Mouse (Mus musculus) hindbrain, embryonic 14.5 days (tissue): ENCODE measurements around the gene Ube2o. TPM values are rescaled to one million over a fixed set of nuclear protein-coding genes. Genes with fewer than 3 reads are reported as not detected.
"Not testable (repeated sequence)": the region's sequence is repeated elsewhere in the genome, so short reads cannot be mapped to it uniquely, and the experiment has no call there.

Experiments
- ATAC-seq: fragments of 200-750 bp; cut with Nextera tagmentation; 2 replicates; pipeline ENCODE4 v1.8.0; 2017; ENCODE audit warnings: moderate number of reproducible peaks, mild to moderate bottlenecking, moderate TSS enrichment, moderate library complexity; ENCODE audit not compliant: low FRiP score
- DNase-seq: peaks from one replicate; pipeline ENCODE4 v3.0.0-alpha.2; 2015; ENCODE audit warnings: low spot score
- H3K27ac ChIP-seq: fragments of 300-500 bp; sonication (generic); 2 replicates; pipeline ENCODE4 v1.5.1; 2014; ENCODE audit warnings: mild to moderate bottlenecking, moderate library complexity
- H3K27me3 ChIP-seq: fragments of 300-500 bp; sonication (generic); 2 replicates; pipeline ENCODE4 v1.6.1; 2014; ENCODE audit warnings: mild to moderate bottlenecking, low read length, mixed read lengths; ENCODE audit not compliant: control insufficient read depth, insufficient read depth
- H3K36me3 ChIP-seq: fragments of 300-500 bp; sonication (generic); replicated peaks from 2 replicates; pipeline ENCODE4 v1.6.1; 2014; ENCODE audit not compliant: control insufficient read depth, insufficient read depth
- H3K4me1 ChIP-seq: fragments of 300-500 bp; sonication (generic); replicated peaks from 2 replicates; pipeline ENCODE4 v1.6.1; 2014; ENCODE audit warnings: antibody characterized with exemption, low read length, mixed read lengths; ENCODE audit not compliant: control insufficient read depth, insufficient read depth
- H3K4me2 ChIP-seq: fragments of 300-500 bp; sonication (generic); replicated peaks from 2 replicates; pipeline ENCODE4 v1.6.1; 2014; ENCODE audit warnings: mild to moderate bottlenecking, moderate library complexity
- H3K4me3 ChIP-seq: fragments of 300-500 bp; sonication (generic); replicated peaks from 2 replicates; pipeline ENCODE4 v1.5.1; 2014; ENCODE audit warnings: mild to moderate bottlenecking, low read length
- H3K9ac ChIP-seq: fragments of 300-500 bp; sonication (generic); 2 replicates; pipeline ENCODE4 v1.6.1; 2014
- H3K9me3 ChIP-seq: fragments of 300-500 bp; sonication (generic); 2 replicates; pipeline ENCODE4 v1.6.1; 2016; ENCODE audit warnings: low read length; ENCODE audit not compliant: control insufficient read depth
- WGBS: fragments of 180-500 bp; shearing (Covaris S2); extraction: QIAGEN DNeasy Blood & Tissue Kit; methylation state at CpG from one replicate; pipeline ENCODE4 v1.1.7; 2014; 5-methylcytosine and 5-hydroxymethylcytosine counted together
- polyA plus RNA-seq: library from polyadenylated mRNA; unstranded; fragments of >200 nt; fragmentation: Nextera tagmentation; extraction: Ambion mirVana; gene quantifications from 2 replicates; pipeline ENCODE4 v1.2.1, GENCODE M21; 2014

Ube2o gene
- polyA plus RNA-seq, 1 experiment from 2014 or later: 28.5 TPM

GRCm38 (mm10) chr11:116616438-116617118 is 35.3 kb upstream of the Ube2o start:
- 80% methylated on average over 10 of the region's 10 CpGs for WGBS
- H3K9ac ChIP-seq: no peak overlapping the region
- no peak overlapping the region for H3K27ac ChIP-seq
- H3K27me3 ChIP-seq: no peaks in the 10 kb centered on the region
- peaks cover 21% of the 10 kb centered on the region for H3K4me1 ChIP-seq
- no peaks in the 10 kb centered on the region for H3K9me3 ChIP-seq
- H3K36me3 ChIP-seq: no peaks in the 10 kb centered on the region
- ATAC-seq: no peak
- DNase-seq: no peak
- no peak overlapping the region for H3K4me3 ChIP-seq
- H3K4me2 ChIP-seq: no peak overlapping the region

DNA sequence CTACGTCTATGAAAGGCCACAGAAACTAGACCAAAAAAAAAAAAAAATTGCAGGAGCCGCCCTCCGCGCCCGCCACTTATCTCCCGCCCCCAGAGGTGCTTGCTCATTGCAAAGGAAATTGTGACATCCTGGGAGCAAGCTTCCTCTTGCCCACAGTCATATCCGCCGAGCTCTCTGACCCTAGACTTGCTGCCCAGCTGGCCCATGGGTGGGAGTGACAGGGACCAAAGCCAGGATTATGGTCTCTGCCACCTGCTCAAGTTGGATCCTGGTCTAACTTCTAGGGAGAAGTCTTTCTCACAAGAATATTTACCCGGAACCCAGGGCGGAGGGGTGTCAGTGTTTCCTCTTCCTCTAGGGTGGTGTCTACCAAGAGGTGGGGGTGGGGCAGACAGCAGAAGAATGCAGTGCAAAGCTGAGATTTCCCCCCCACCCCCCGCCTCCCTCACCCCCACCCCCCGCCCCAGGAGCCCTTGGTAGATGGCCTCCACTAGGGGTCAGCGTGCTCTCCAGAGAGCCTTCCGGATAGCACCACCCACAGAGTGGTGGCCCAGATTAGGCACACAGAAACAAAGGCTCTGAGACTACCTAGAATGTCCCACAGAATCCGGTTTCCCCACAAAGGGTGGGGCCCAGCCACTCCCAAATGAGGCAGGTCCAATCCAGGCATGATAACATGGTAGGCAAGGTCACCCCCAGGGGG is 34.6 kb upstream of the Ube2o start:
- no peak for DNase-seq
- Histone ChIP-seq H3K27me3 (no peaks in the 10 kb centered on the region), H3K4me3 (no peak overlapping the region), H3K9ac (no peak overlapping the region), H3K27ac (no peak overlapping the region), H3K4me1 (peaks cover 15% of the 10 kb centered on the region), H3K36me3 (no peaks in the 10 kb centered on the region), H3K9me3 (no peaks in the 10 kb centered on the region), H3K4me2 (no peak overlapping the region)
- no peak for ATAC-seq
- WGBS: 64% methylated on average over 12 of the region's 15 CpGs

- no peaks in the 10 kb centered on the region for H3K36me3 ChIP-seq
- no peaks in the 10 kb centered on the region for H3K9me3 ChIP-seq
- 96% methylated on average over 6 of the region's 6 CpGs for WGBS
- ATAC-seq (no peak), DNase-seq (no peak)
- H3K4me2 ChIP-seq: no peak overlapping the region
- no peak overlapping the region for H3K4me3 ChIP-seq
- no peak overlapping the region for H3K9ac ChIP-seq
- H3K27ac ChIP-seq: no peak overlapping the region
- H3K4me1 ChIP-seq: no peaks in the 10 kb centered on the region
- H3K27me3 ChIP-seq: no peaks in the 10 kb centered on the region
These were observed 32.0 kb upstream of the Ube2o start for GRCm38 (mm10) chr11:116613234-116613633.

GRCm38 (mm10) chr11:116612554-116612953 is 31.3 kb upstream of the Ube2o start:
- Histone ChIP-seq H3K9me3 (no peaks in the 10 kb centered on the region), H3K27me3 (no peaks in the 10 kb centered on the region), H3K4me1 (no peaks in the 10 kb centered on the region), H3K4me2 (no peak overlapping the region), H3K9ac (no peak overlapping the region), H3K4me3 (no peak overlapping the region), H3K36me3 (no peaks in the 10 kb centered on the region), H3K27ac (no peak overlapping the region)
- ATAC-seq (no peak), DNase-seq (no peak)
- 93% methylated on average over 1 of the region's 1 CpGs for WGBS

DNA sequence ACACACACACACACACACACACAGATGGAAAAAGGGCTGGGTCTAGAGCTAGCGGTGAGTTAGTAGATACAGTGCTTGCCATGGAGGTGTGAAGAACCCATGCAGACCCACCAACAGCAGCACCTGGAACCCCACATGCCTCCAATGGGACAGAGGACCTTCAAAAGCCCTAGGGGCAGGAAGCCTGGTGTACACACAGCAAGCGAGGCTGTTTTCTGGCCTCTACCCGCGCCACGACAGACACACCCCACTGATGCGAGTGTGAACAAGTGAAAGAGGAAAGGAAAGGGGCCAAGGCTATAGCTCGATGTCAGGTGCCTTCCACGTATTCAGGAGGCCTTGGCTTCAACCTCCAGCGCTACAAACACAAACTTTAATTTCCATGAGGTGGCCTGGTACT is 30.6 kb upstream of the Ube2o start:
- Histone ChIP-seq H3K4me3 (no peak overlapping the region), H3K27me3 (no peaks in the 10 kb centered on the region), H3K4me1 (no peaks in the 10 kb centered on the region), H3K36me3 (no peaks in the 10 kb centered on the region), H3K4me2 (no peak overlapping the region), H3K27ac (no peak overlapping the region), H3K9me3 (no peaks in the 10 kb centered on the region), H3K9ac (no peak overlapping the region)
- WGBS: 89% methylated on average over 9 of the region's 9 CpGs
- DNase-seq (no peak), ATAC-seq (no peak)

- H3K4me3 ChIP-seq, DNase-seq, H3K4me1 ChIP-seq, H3K27me3 ChIP-seq, H3K9ac ChIP-seq, H3K9me3 ChIP-seq, H3K27ac ChIP-seq, H3K36me3 ChIP-seq, ATAC-seq, H3K4me2 ChIP-seq: not testable (repeated sequence)
- WGBS: 90% methylated on average over 9 of the region's 9 CpGs
These were observed 29.9 kb upstream of the Ube2o start for GRCm38 (mm10) chr11:116611168-116611567.

DNA sequence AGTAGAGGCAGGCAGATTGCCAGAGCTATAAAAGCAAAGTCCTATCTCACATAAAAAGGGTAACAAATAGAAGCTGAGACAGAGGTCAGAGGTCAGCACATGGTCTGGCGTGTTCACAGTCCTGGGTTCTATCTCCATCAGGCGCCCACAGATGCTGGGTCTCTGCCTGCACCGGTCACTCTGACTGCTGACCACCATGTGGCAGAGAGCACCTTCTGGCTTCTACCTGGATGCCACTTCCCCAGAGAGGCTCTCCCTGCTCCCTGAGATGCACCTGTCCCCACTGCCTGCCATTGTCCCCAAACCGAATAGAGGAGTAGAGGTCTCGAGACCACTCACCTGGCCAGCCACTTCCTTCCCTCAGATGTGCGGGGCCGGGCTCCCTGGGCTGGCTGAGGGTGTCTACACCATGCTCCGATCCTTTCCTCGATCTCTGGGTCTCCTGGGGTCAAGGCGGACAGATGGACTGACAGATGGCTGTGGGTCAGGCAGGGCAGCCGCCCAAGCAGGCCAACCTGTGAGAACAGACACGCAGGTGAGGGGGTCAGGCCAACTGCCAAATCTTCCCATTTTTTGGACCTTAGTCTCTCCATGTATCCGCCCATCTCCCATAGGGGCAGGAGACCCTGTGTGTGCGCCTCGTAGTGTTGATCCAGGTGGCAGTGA is 28.9 kb upstream of the Ube2o start:
- no peak for ATAC-seq
- 86% methylated on average over 15 of the region's 15 CpGs for WGBS

GRCm38 (mm10) chr11:116607717-116608116 is 26.5 kb upstream of the Ube2o start:
- WGBS: 96% methylated on average over 3 of the region's 3 CpGs
- H3K4me2 ChIP-seq: no peak overlapping the region
- H3K4me3 ChIP-seq: no peak overlapping the region
- H3K9ac ChIP-seq: no peak overlapping the region
- H3K27ac ChIP-seq: no peak overlapping the region
- no peaks in the 10 kb centered on the region for H3K27me3 ChIP-seq
- H3K9me3 ChIP-seq: no peaks in the 10 kb centered on the region
- no peaks in the 10 kb centered on the region for H3K4me1 ChIP-seq
- DNase-seq: no peak
- no peak for ATAC-seq
- H3K36me3 ChIP-seq: no peaks in the 10 kb centered on the region

More for the DNA sequence above, 28.9 kb upstream of the Ube2o start:
- Histone ChIP-seq H3K27me3 (no peaks in the 10 kb centered on the region), H3K9ac (no peak overlapping the region), H3K4me2 (no peak overlapping the region), H3K4me3 (no peak overlapping the region), H3K36me3 (no peaks in the 10 kb centered on the region), H3K9me3 (no peaks in the 10 kb centered on the region), H3K27ac (no peak overlapping the region), H3K4me1 (no peaks in the 10 kb centered on the region)
- DNase-seq: no peak

DNA sequence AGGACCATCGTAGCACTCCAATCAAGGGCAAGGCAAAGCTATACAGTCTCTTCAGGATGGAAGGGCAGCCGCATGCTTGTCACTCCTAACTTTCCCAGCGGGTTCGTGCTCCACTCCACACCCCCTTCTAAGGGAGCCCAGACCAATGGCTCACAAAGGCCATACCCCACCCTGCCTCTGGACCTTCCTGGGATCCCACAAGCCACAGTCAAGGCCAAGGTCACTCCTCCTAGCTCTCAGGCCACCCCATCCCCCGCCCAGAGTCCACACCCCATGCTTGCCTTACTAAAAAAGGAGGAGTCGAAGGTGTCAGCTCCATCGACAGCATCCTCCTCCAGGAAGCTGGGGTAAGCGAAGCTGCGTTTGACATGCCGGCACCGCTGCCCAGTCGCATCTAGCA is 22.9 kb upstream of the Ube2o start:
- Histone ChIP-seq H3K27me3 (no peaks in the 10 kb centered on the region), H3K27ac (no peak overlapping the region), H3K9me3 (no peaks in the 10 kb centered on the region), H3K9ac (no peak overlapping the region), H3K36me3 (no peaks in the 10 kb centered on the region), H3K4me3 (no peak overlapping the region), H3K4me2 (no peak overlapping the region), H3K4me1 (no peaks in the 10 kb centered on the region)
- ATAC-seq (no peak), DNase-seq (no peak)
- 92% methylated on average over 12 of the region's 12 CpGs for WGBS
